In genomic region chr1:75236117-75237050, GRCm38 (mm10) we compare ENCODE assay signal across 8 mouse cellular contexts. TPM values are rescaled to one million over a fixed set of nuclear protein-coding genes. Genes with fewer than 3 reads are reported as not detected.
A peak's percentile ranks its signal among the peaks of the same experiment; 100 is the strongest.
DNase-seq lines count a peak whose midpoint lies in the region; ATAC-seq lines count a peak whose summit lies in the region.

Gene Dnajb2 (plus strand): TSS chr1:75236406.

- peaks cover 10% of the 10 kb centered on the region; the same call in 1 of the 2 replicates for H3K4me1 ChIP-seq in embryonic facial prominence, embryonic 12.5 days
- H3K4me1 ChIP-seq in limb, embryonic 12.5 days (replicated peaks): peaks cover 23% of the 10 kb centered on the region
- peaks cover 19% of the 10 kb centered on the region for H3K4me1 ChIP-seq in midbrain, embryonic 13.5 days (replicated peaks)

- peak within 1 kb of the TSS; percentile 79 for H3K27ac ChIP-seq in embryonic facial prominence, embryonic 12.5 days
- H3K27ac ChIP-seq in limb, embryonic 12.5 days: peak within 1 kb of the TSS; percentile 85
- peak within 1 kb of the TSS; percentile 88 for H3K27ac ChIP-seq in midbrain, embryonic 13.5 days

- WGBS in embryonic facial prominence, embryonic 12.5 days: under 1% methylated on average over 64 of the region's 64 CpGs
- WGBS in limb, embryonic 12.5 days: under 1% methylated on average over 64 of the region's 64 CpGs
- WGBS in midbrain, embryonic 13.5 days: under 1% methylated on average over 64 of the region's 64 CpGs

- H3K27me3 ChIP-seq in embryonic facial prominence, embryonic 12.5 days: no peaks in the 10 kb centered on the region
- no peaks in the 10 kb centered on the region for H3K27me3 ChIP-seq in limb, embryonic 12.5 days
- peaks cover 3% of the 10 kb centered on the region; the same call in 1 of the 2 replicates for H3K27me3 ChIP-seq in midbrain, embryonic 13.5 days

- no peaks in the 10 kb centered on the region for H3K9me3 ChIP-seq in embryonic facial prominence, embryonic 12.5 days
- H3K9me3 ChIP-seq in limb, embryonic 12.5 days: no peaks in the 10 kb centered on the region
- H3K9me3 ChIP-seq in midbrain, embryonic 13.5 days: no peaks in the 10 kb centered on the region

- H3K9ac ChIP-seq in embryonic facial prominence, embryonic 12.5 days: peak within 1 kb of the TSS; percentile 75
- H3K9ac ChIP-seq in limb, embryonic 12.5 days (replicated peaks): peak within 1 kb of the TSS; percentile 79
- peak within 1 kb of the TSS; percentile 87 for H3K9ac ChIP-seq in midbrain, embryonic 13.5 days (replicated peaks)

- peak; percentile 88 for DNase-seq in 3134 (ENCODE audit: extremely low read depth, insufficient read length, low spot score)
- DNase-seq in adrenal gland, postnatal 14 days: peak; percentile 93
- peak; percentile 94 to 95 for DNase-seq in heart, adult 18-20 months
- peak; percentile 92 for DNase-seq in kidney, adult 18-20 months
- DNase-seq in spleen, adult 12 weeks (ENCODE audit: low spot score): peak; percentile 89

- H3K36me3 ChIP-seq in embryonic facial prominence, embryonic 12.5 days: peaks cover 14% of the 10 kb centered on the region; the same call in 1 of the 2 replicates
- H3K36me3 ChIP-seq in limb, embryonic 12.5 days: peaks cover 15% of the 10 kb centered on the region; the same call in 1 of the 2 replicates
- peaks cover 19% of the 10 kb centered on the region for H3K36me3 ChIP-seq in midbrain, embryonic 13.5 days

- peak within 1 kb of the TSS; percentile 90 for H3K4me2 ChIP-seq in embryonic facial prominence, embryonic 12.5 days (replicated peaks)
- H3K4me2 ChIP-seq in limb, embryonic 12.5 days: peak within 1 kb of the TSS; percentile 87
- peak within 1 kb of the TSS; percentile 88 for H3K4me2 ChIP-seq in midbrain, embryonic 13.5 days (replicated peaks)

- peak within 1 kb of the TSS; percentile 69 for H3K4me3 ChIP-seq in embryonic facial prominence, embryonic 12.5 days
- H3K4me3 ChIP-seq in limb, embryonic 12.5 days (replicated peaks): peak within 1 kb of the TSS; percentile 72
- H3K4me3 ChIP-seq in midbrain, embryonic 13.5 days (replicated peaks): peak within 1 kb of the TSS; percentile 61

- peak; percentile 87 for ATAC-seq in embryonic facial prominence, embryonic 12.5 days (ENCODE audit: insufficient number of reproducible peaks, insufficient read depth, low FRiP score, low TSS enrichment)
- peak; percentile 88 for ATAC-seq in limb, embryonic 12.5 days (ENCODE audit: insufficient number of reproducible peaks, insufficient read depth, low FRiP score, low TSS enrichment, low read depth)
- ATAC-seq in midbrain, embryonic 13.5 days: peak; percentile 85

RNA-seq across cellular contexts. Expression of gene Dnajb2, which starts in this region (rescaled TPM):
- total RNA-seq in adrenal gland, postnatal 14 days (2021): 49.3 and 66.8 TPM in 2 replicates
- 40.0 and 45.0 TPM in 2 replicates for polyA plus RNA-seq in embryonic facial prominence, embryonic 12.5 days (2016; fragmentation: Nextera tagmentation; extraction: Ambion mirVana)
- total RNA-seq in heart, adult 18-20 months (2021): 100 to 1,000 TPM; 123 to 127 TPM
- polyA plus RNA-seq in limb, embryonic 12.5 days (2016; fragmentation: Nextera tagmentation; extraction: Ambion mirVana): 40.7 and 42.8 TPM in 2 replicates
- 47.6 and 56.7 TPM in 2 replicates for polyA plus RNA-seq in midbrain, embryonic 13.5 days (2015; fragmentation: Nextera tagmentation; extraction: Ambion mirVana)

Comparison
In these comparisons a context has a peak if more than half of its experiments do, and no peak if none do; other contexts are left out.
1. Peak in every context shown above with its lines: DNase-seq, ATAC-seq, H3K4me3 ChIP-seq and H3K27ac ChIP-seq.